Mouse (Mus musculus) megakaryocyte, embryonic 14.5 days (primary cell): ENCODE data around the gene Cplx2.

Source experiments
- FLI1 ChIP-seq: IDR thresholded peaks from 2 replicates; pipeline ENCODE4 v1.6.1; 2012; ENCODE audit warnings: low read length, inconsistent platforms, mixed read lengths
- GATA1 ChIP-seq: IDR thresholded peaks from 3 replicates; pipeline ENCODE4 v1.6.1; 2012; ENCODE audit warnings: mixed read lengths, low read length, inconsistent platforms, borderline replicate concordance

DNA sequence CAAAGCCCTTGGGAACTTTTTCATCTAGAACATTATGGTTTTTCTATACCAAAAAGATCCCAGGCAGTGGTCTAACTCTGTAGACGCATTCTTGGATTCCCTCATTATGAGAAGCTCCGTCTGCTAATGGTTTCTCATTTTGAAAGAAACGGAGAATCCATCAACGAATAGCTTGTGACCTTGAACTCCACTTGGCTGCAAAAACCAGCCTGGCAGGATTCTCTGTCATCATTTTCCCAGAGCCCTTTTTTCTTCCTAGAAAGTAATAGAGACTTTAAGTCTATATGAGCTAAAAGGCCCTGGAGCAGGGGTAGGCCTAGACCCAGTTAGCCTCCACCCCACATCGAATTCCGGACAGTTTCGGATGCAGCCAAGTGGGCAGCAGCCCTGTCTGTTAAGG, 5.6 kb downstream of the Cplx2 start:
- no peak for TF ChIP-seq GATA1
- TF ChIP-seq FLI1 = no peak
